Mouse (Mus musculus) CH12.LX (cell line): ENCODE data around the gene Bicd1. TPM values are rescaled to one million over a fixed set of nuclear protein-coding genes. Genes with fewer than 3 reads are reported as not detected.

ENCODE experiments used
- DNase-seq: peaks from one replicate; pipeline ENCODE4 v3.0.0-alpha.2; 2013; ENCODE audit errors: extremely low read depth
- H3K27ac ChIP-seq: 2 replicates; pipeline ENCODE4 v1.5.1; 2012; ENCODE audit warnings: low read depth, mild to moderate bottlenecking, control low read depth, moderate library complexity; ENCODE audit not compliant: insufficient read depth
- H3K27me3 ChIP-seq: replicated peaks from 2 replicates; pipeline ENCODE3; 2012; ENCODE audit warnings: inconsistent platforms
- H3K36me3 ChIP-seq, 2 experiments: replicated peaks in 1 of 2; 2 replicates each; pipeline versions ENCODE3 to v1.6.1; 2012; ENCODE audit warnings: inconsistent platforms in 1 of 2, low read length in 1 of 2, mild to moderate bottlenecking in 1 of 2, mixed read lengths in 1 of 2, moderate library complexity in 1 of 2; ENCODE audit not compliant: control insufficient read depth in 1 of 2, insufficient read depth in 1 of 2
- H3K4me1 ChIP-seq, 2 experiments: 2 replicates each; pipeline ENCODE4 v1.6.1; 2012; ENCODE audit warnings: inconsistent platforms in 1 of 2, moderate library complexity in 1 of 2; ENCODE audit not compliant: insufficient read depth in 2 of 2, control insufficient read depth in 1 of 2
- H3K4me2 ChIP-seq: 2 replicates; pipeline ENCODE4 v1.6.1; 2012; ENCODE audit warnings: low read depth, mild to moderate bottlenecking, control low read depth; ENCODE audit not compliant: poor library complexity, insufficient read depth, severe bottlenecking
- H3K4me3 ChIP-seq, 3 experiments: fragments of 150-350 bp in 1 of 3; sonication (generic) in 1 of 3; replicated peaks in 1 of 3; 2 replicates each; pipeline versions ENCODE3 to v1.5.1; 2011 to 2012; ENCODE audit warnings: low read depth in 2 of 3, low read length in 2 of 3, mild to moderate bottlenecking in 2 of 3, moderate library complexity in 2 of 3, control low read depth in 1 of 3, improper control_type of control experiment in 1 of 3, inconsistent platforms in 1 of 3, mixed read lengths in 1 of 3; ENCODE audit not compliant: poor library complexity in 1 of 3
- H3K79me2 ChIP-seq: replicated peaks from 2 replicates; pipeline ENCODE4 v1.6.1; 2012; ENCODE audit warnings: mild to moderate bottlenecking, moderate library complexity; ENCODE audit not compliant: control insufficient read depth, poor library complexity, insufficient read depth, severe bottlenecking; ENCODE audit errors: extremely low read depth
- H3K9ac ChIP-seq: 2 replicates; pipeline ENCODE4 v1.6.1; 2012; ENCODE audit warnings: low read depth, mild to moderate bottlenecking, control low read depth, moderate library complexity; ENCODE audit not compliant: insufficient read depth
- H3K9me3 ChIP-seq: replicated peaks from 2 replicates; pipeline ENCODE3; 2012; ENCODE audit warnings: low read length, inconsistent platforms, mixed read lengths
- E2F4 ChIP-seq: IDR thresholded peaks from 2 replicates; pipeline ENCODE4 v1.6.1; 2011; ENCODE audit warnings: low read depth, low read length, improper control_type of control experiment; ENCODE audit not compliant: insufficient replicate concordance
- ETS1 ChIP-seq: conservative IDR thresholded peaks from 2 replicates; pipeline ENCODE4 v1.6.1; 2012; ENCODE audit warnings: low read depth, mild to moderate bottlenecking, inconsistent platforms, low read length, improper control_type of control experiment, moderate library complexity
- GABPA ChIP-seq: IDR thresholded peaks from 2 replicates; pipeline ENCODE4 v1.6.1; 2012; ENCODE audit warnings: low read depth, low read length, improper control_type of control experiment, inconsistent platforms; ENCODE audit not compliant: insufficient replicate concordance
- HCFC1 ChIP-seq: IDR thresholded peaks from 2 replicates; pipeline ENCODE4 v1.6.1; 2012; ENCODE audit warnings: low read depth, mild to moderate bottlenecking, inconsistent platforms, low read length, improper control_type of control experiment
- KAT2A ChIP-seq: IDR thresholded peaks from 2 replicates; pipeline ENCODE4 v1.6.1; 2012; ENCODE audit warnings: low read length, improper control_type of control experiment, inconsistent platforms; ENCODE audit not compliant: insufficient replicate concordance
- MAX ChIP-seq: IDR thresholded peaks from 2 replicates; pipeline ENCODE4 v1.6.1; 2011; ENCODE audit warnings: low read length, improper control_type of control experiment
- MAZ ChIP-seq: IDR thresholded peaks from 2 replicates; pipeline ENCODE4 v1.6.1; 2012; ENCODE audit warnings: low read depth, mild to moderate bottlenecking, inconsistent platforms, low read length, improper control_type of control experiment, moderate library complexity
- MEF2A ChIP-seq: IDR thresholded peaks from 2 replicates; pipeline ENCODE4 v1.6.1; 2014; ENCODE audit warnings: low read depth, mild to moderate bottlenecking, inconsistent platforms, low read length, improper control_type of control experiment, borderline replicate concordance
- NELFE ChIP-seq: IDR thresholded peaks from 2 replicates; pipeline ENCODE4 v1.6.1; 2011; ENCODE audit warnings: low read depth, low read length, improper control_type of control experiment
- NRF1 ChIP-seq: IDR thresholded peaks from 2 replicates; pipeline ENCODE4 v1.6.1; 2014; ENCODE audit warnings: low read depth, mild to moderate bottlenecking, inconsistent platforms, low read length, improper control_type of control experiment, moderate library complexity
- RAD21 ChIP-seq: IDR thresholded peaks from 2 replicates; pipeline ENCODE4 v1.6.1; 2011; ENCODE audit warnings: low read depth, mild to moderate bottlenecking, low read length, improper control_type of control experiment, moderate library complexity
- RCOR1 ChIP-seq: conservative IDR thresholded peaks from 2 replicates; pipeline ENCODE4 v1.6.1; 2012; ENCODE audit warnings: low read depth, mild to moderate bottlenecking, inconsistent platforms, low read length, improper control_type of control experiment
- SIN3A ChIP-seq: IDR thresholded peaks from 2 replicates; pipeline ENCODE4 v1.6.1; 2012; ENCODE audit warnings: low read length, improper control_type of control experiment, inconsistent platforms
- TBP ChIP-seq: conservative IDR thresholded peaks from 2 replicates; pipeline ENCODE4 v1.6.1; 2011; ENCODE audit warnings: low read depth, low read length, improper control_type of control experiment
- TCF12 ChIP-seq: IDR thresholded peaks from 2 replicates; pipeline ENCODE4 v1.6.1; 2014; ENCODE audit warnings: low read depth, mild to moderate bottlenecking, inconsistent platforms, low read length, improper control_type of control experiment
- UBTF ChIP-seq: IDR thresholded peaks from 2 replicates; pipeline ENCODE4 v1.6.1; 2012; ENCODE audit warnings: low read depth, mild to moderate bottlenecking, inconsistent platforms, low read length, improper control_type of control experiment, moderate library complexity
- USF1 ChIP-seq: IDR thresholded peaks from 2 replicates; pipeline ENCODE4 v1.6.1; 2014; ENCODE audit warnings: low read depth, mild to moderate bottlenecking, inconsistent platforms, low read length, improper control_type of control experiment
- ZC3H11A ChIP-seq: IDR thresholded peaks from 2 replicates; pipeline ENCODE4 v1.6.1; 2012; ENCODE audit warnings: low read depth, mild to moderate bottlenecking, inconsistent platforms, low read length, improper control_type of control experiment
- ZMIZ1 ChIP-seq: IDR thresholded peaks from 2 replicates; pipeline ENCODE4 v1.6.1; 2012; ENCODE audit warnings: low read depth, mild to moderate bottlenecking, inconsistent platforms, low read length, improper control_type of control experiment
- dilution Hi-C: fragments of 300-500 bp; cut with MboI; formaldehyde crosslinking; loops from 2 replicates; pipeline ENCODE4 v1.14.3; 2020; ENCODE audit warnings: low sequenced_read_pairs; ENCODE audit not compliant: extremely low pct_unique_long_range_greater_than_20kb, extremely low pct_ligation_motif_present
- in situ Hi-C: fragments of 300-500 bp; cut with MboI; formaldehyde crosslinking; loops from 3 replicates; pipeline ENCODE4 v1.14.3; 2019; ENCODE audit warnings: low sequenced_read_pairs, low pct_ligation_motif_present, low pct_unique_long_range_greater_than_20kb, mixed read lengths
- polyA plus RNA-seq: library from polyadenylated mRNA; unstranded; fragments of >175 nt; gene quantifications from 2 replicates; pipeline ENCODE4 v1.2.1, GENCODE M21; 2012; ENCODE audit warnings: low read depth; ENCODE audit not compliant: insufficient read length
- total RNA-seq, 2 experiments: library from RNA; depleted of rRNA; stranded (reverse); fragments of 300-350 nt in 1 of 2; fragments of >200 nt in 1 of 2; gene quantifications; 2 replicates each; pipeline ENCODE4 v1.2.3; 2012 to 2014

Gene Bicd1
- total and polyA plus RNA-seq, 3 experiments: 0.11 TPM; not detected in 2

DNA sequence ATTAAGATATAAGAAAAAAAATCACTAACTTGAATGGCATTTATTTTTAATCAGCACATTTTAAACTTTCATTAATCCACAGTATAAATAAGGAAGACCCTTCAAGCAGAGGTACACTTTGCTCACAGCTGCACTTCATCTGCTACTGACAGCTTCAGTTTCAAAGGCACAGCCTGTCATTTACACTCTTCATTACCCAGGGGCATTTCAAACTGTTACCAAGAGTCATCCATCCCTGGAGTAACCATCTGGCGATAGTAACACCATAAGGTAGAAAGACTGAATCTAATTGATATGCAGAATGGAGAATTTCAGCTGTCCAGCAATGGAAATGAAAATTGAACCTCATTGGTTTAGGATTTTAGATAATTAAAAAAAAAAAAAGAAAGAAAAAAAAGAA is 34.2 kb downstream of the Bicd1 start:
- no peak overlapping the region for H3K27ac ChIP-seq
- in situ Hi-C loops: no loop called here
- no peak overlapping the region for H3K4me2 ChIP-seq
- H3K79me2 ChIP-seq: no peaks in the 10 kb centered on the region
- no peaks in the 10 kb centered on the region for H3K27me3 ChIP-seq
- no peaks in the 10 kb centered on the region; a peak in 1 of 4 replicates for H3K4me1 ChIP-seq
- H3K4me3 ChIP-seq: no peak overlapping the region
- dilution Hi-C loops: no loop called here
- no peak overlapping the region for H3K9ac ChIP-seq
- DNase-seq: no peak
- no peaks in the 10 kb centered on the region for H3K36me3 ChIP-seq
- no peaks in the 10 kb centered on the region for H3K9me3 ChIP-seq
- TF ChIP-seq TCF12: no peak
- TF ChIP-seq ZC3H11A: no peak
- TF ChIP-seq SIN3A: no peak
- no peak for TF ChIP-seq TBP
- no peak for TF ChIP-seq MAX
- TF ChIP-seq NRF1: no peak
- no peak for TF ChIP-seq USF1
- TF ChIP-seq NELFE: no peak
- no peak for TF ChIP-seq KAT2A
- no peak for TF ChIP-seq RAD21

DNA sequence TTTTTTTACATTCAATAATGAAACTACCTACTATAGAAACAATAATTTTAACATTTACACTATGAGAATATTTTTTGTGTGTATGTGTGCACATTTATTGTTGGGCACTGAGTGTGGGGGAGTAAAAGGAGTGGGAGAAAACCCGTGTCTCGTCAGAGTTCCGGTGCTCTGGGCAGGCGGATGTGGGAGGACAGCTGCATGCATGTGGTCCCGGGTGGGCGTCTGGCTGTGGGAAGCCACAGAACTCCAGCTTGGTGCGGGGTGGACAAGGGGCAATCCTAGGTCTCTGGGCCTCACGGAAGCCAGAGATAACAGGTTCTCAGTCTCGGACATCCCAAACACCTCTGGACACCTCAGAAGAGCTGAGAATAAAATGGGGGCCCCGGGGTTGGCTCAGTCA is 37.2 kb downstream of the Bicd1 start:
- Histone ChIP-seq H3K9ac (no peak overlapping the region), H3K27ac (no peak overlapping the region), H3K4me3 (no peak overlapping the region), H3K27me3 (no peaks in the 10 kb centered on the region), H3K4me2 (no peak overlapping the region), H3K4me1 (no peaks in the 10 kb centered on the region; a peak in 1 of 4 replicates), H3K79me2 (no peaks in the 10 kb centered on the region), H3K9me3 (no peaks in the 10 kb centered on the region), H3K36me3 (no peaks in the 10 kb centered on the region)
- DNase-seq: no peak
- dilution Hi-C loops (no loop called here), in situ Hi-C loops (no loop called here)
- TF ChIP-seq MAZ (no peak), ETS1 (no peak), MEF2A (no peak), TCF12 (no peak), ZMIZ1 (no peak), GABPA (no peak), E2F4 (no peak), HCFC1 (no peak), UBTF (no peak), NRF1 (no peak), RCOR1 (no peak)
